Mouse (Mus musculus): ENCODE results near the gene Unc119. TPM values are rescaled to one million over a fixed set of nuclear protein-coding genes. Genes with fewer than 3 reads are reported as not detected.

The Unc119 gene
- 55.4 to 61.9 TPM (median 57.2 TPM) in 4 replicates for total RNA-seq (2023; ENCODE audit: inconsistent age)

GRCm38 (mm10) chr11:78343381-78344327 lies at the start of gene Unc119:
Gene Unc119 (plus strand): TSS chr11:78343482.

GRCm38 (mm10) chr11:78301357-78302084 lies 41.8 kb upstream of the Unc119 start, which contains the start of gene Spag5:
Gene Spag5 (plus strand): TSS chr11:78301529.

GRCm38 (mm10) chr11:78322860-78323259 lies 20.4 kb upstream of the Unc119 start, which contains the start of gene Aldoc:
Gene Aldoc (plus strand): TSS chr11:78322968.

GRCm38 (mm10) chr11:78327634-78328511 lies 15.4 kb upstream of the Unc119 start, which contains the start of gene Pigs:
Gene Pigs (plus strand): TSS chr11:78328415.

GRCm38 (mm10) chr11:78386508-78387043 lies 43.3 kb downstream of the Unc119 start, which contains the start of gene Foxn1:
Gene Foxn1 (minus strand): TSS chr11:78386558.

Other genes with a start within 250 kb of the Unc119 start
- 13.5 to 15.4 TPM (median 14.2 TPM) in 4 replicates for gene Fam222b, start 248.8 kb upstream of the Unc119 start, total RNA-seq (2023; ENCODE audit: inconsistent age)
- gene Traf4, start 177.9 kb upstream of the Unc119 start, total RNA-seq (2023; ENCODE audit: inconsistent age), result 48.0 to 55.4 TPM (median 52.7 TPM) in 4 replicates
- gene Nek8, start 166.8 kb upstream of the Unc119 start, total RNA-seq (2023; ENCODE audit: inconsistent age), result 15.4 to 24.4 TPM (median 18.0 TPM) in 4 replicates
- 4.0 to 5.8 TPM (median 5.6 TPM) in 4 replicates for gene Tlcd1, start 166.8 kb upstream of the Unc119 start, total RNA-seq (2023; ENCODE audit: inconsistent age)
- 2,508 to 2,612 TPM (median 2,568 TPM) in 4 replicates for gene Rpl23a, start 159.9 kb upstream of the Unc119 start, total RNA-seq (2023; ENCODE audit: inconsistent age)
- gene Rab34, start 155.1 kb upstream of the Unc119 start, total RNA-seq (2023; ENCODE audit: inconsistent age), result 0.99 to 1.9 TPM in 2 of 4 replicates, not detected in the others
- not detected in 4 replicates for gene Proca1, start 150.1 kb upstream of the Unc119 start, total RNA-seq (2023; ENCODE audit: inconsistent age)
- gene Sdf2, start 97.7 kb upstream of the Unc119 start, total RNA-seq (2023; ENCODE audit: inconsistent age), result 55.1 to 64.3 TPM (median 58.4 TPM) in 4 replicates
- 68.6 to 78.0 TPM (median 72.8 TPM) in 4 replicates for gene Supt6, start 97.5 kb upstream of the Unc119 start, total RNA-seq (2023; ENCODE audit: inconsistent age)
- 109 to 122 TPM (median 117 TPM) in 4 replicates for gene 2610507B11Rik, start 81.7 kb upstream of the Unc119 start, total RNA-seq (2023; ENCODE audit: inconsistent age)
- 1.3 to 2.3 TPM (median 2.0 TPM) in 4 replicates for gene BC030499, start 52.6 kb upstream of the Unc119 start, total RNA-seq (2023; ENCODE audit: inconsistent age)
- gene Spag5, start 42.0 kb upstream of the Unc119 start, total RNA-seq (2023; ENCODE audit: inconsistent age), result 2.5 to 6.3 TPM (median 4.3 TPM) in 4 replicates
- gene Aldoc, start 20.5 kb upstream of the Unc119 start, total RNA-seq (2023; ENCODE audit: inconsistent age), result 34.3 to 36.6 TPM (median 35.0 TPM) in 4 replicates
- 53.8 to 62.9 TPM (median 56.3 TPM) in 4 replicates for gene Pigs, start 15.1 kb upstream of the Unc119 start, total RNA-seq (2023; ENCODE audit: inconsistent age)
- not detected in 4 replicates for gene Foxn1, start 43.1 kb downstream of the Unc119 start, total RNA-seq (2023; ENCODE audit: inconsistent age)
- gene Slc13a2, start 78.7 kb downstream of the Unc119 start, total RNA-seq (2023; ENCODE audit: inconsistent age), result not detected in 4 replicates
- 0.36 to 2.1 TPM (median 0.70 TPM) in 4 replicates for gene Slc46a1, start 122.2 kb downstream of the Unc119 start, total RNA-seq (2023; ENCODE audit: inconsistent age)
- gene Sarm1, start 154.3 kb downstream of the Unc119 start, total RNA-seq (2023; ENCODE audit: inconsistent age), result 2.1 to 2.7 TPM (median 2.3 TPM) in 4 replicates
- not detected in 4 replicates for gene Vtn, start 155.6 kb downstream of the Unc119 start, total RNA-seq (2023; ENCODE audit: inconsistent age)
- gene Sebox, start 160.0 kb downstream of the Unc119 start, total RNA-seq (2023; ENCODE audit: inconsistent age), result not detected in 4 replicates
- gene Tmem199, start 168.7 kb downstream of the Unc119 start, total RNA-seq (2023; ENCODE audit: inconsistent age), result 34.4 to 42.9 TPM (median 41.0 TPM) in 4 replicates
- gene Poldip2, start 168.7 kb downstream of the Unc119 start, total RNA-seq (2023; ENCODE audit: inconsistent age), result 30.4 to 43.1 TPM (median 39.2 TPM) in 4 replicates
- gene Tnfaip1, start 192.8 kb downstream of the Unc119 start, total RNA-seq (2023; ENCODE audit: inconsistent age), result 15.2 to 18.9 TPM (median 15.9 TPM) in 4 replicates
- 21.9 to 27.7 TPM (median 23.5 TPM) in 4 replicates for gene Ift20, start 192.9 kb downstream of the Unc119 start, total RNA-seq (2023; ENCODE audit: inconsistent age)
- gene Tmem97, start 207.3 kb downstream of the Unc119 start, total RNA-seq (2023; ENCODE audit: inconsistent age), result 3.6 to 6.5 TPM (median 5.7 TPM) in 4 replicates